Mouse (Mus musculus) CH12.LX (cell line): ENCODE data around the gene Kirrel2. TPM values are rescaled to one million over a fixed set of nuclear protein-coding genes. Genes with fewer than 3 reads are reported as not detected.

ENCODE experiments used
- DNase-seq: peaks from one replicate; pipeline ENCODE4 v3.0.0-alpha.2; 2013; ENCODE audit errors: extremely low read depth
- H3K27ac ChIP-seq: 2 replicates; pipeline ENCODE4 v1.5.1; 2012; ENCODE audit warnings: low read depth, mild to moderate bottlenecking, control low read depth, moderate library complexity; ENCODE audit not compliant: insufficient read depth
- H3K27me3 ChIP-seq: replicated peaks from 2 replicates; pipeline ENCODE3; 2012; ENCODE audit warnings: inconsistent platforms
- H3K36me3 ChIP-seq, 2 experiments: replicated peaks in 1 of 2; 2 replicates each; pipeline versions ENCODE3 to v1.6.1; 2012; ENCODE audit warnings: inconsistent platforms in 1 of 2, low read length in 1 of 2, mild to moderate bottlenecking in 1 of 2, mixed read lengths in 1 of 2, moderate library complexity in 1 of 2; ENCODE audit not compliant: control insufficient read depth in 1 of 2, insufficient read depth in 1 of 2
- H3K4me1 ChIP-seq, 2 experiments: 2 replicates each; pipeline ENCODE4 v1.6.1; 2012; ENCODE audit warnings: inconsistent platforms in 1 of 2, moderate library complexity in 1 of 2; ENCODE audit not compliant: insufficient read depth in 2 of 2, control insufficient read depth in 1 of 2
- H3K4me2 ChIP-seq: 2 replicates; pipeline ENCODE4 v1.6.1; 2012; ENCODE audit warnings: low read depth, mild to moderate bottlenecking, control low read depth; ENCODE audit not compliant: poor library complexity, insufficient read depth, severe bottlenecking
- H3K4me3 ChIP-seq, 3 experiments: fragments of 150-350 bp in 1 of 3; sonication (generic) in 1 of 3; replicated peaks in 1 of 3; 2 replicates each; pipeline versions ENCODE3 to v1.5.1; 2011 to 2012; ENCODE audit warnings: low read depth in 2 of 3, low read length in 2 of 3, mild to moderate bottlenecking in 2 of 3, moderate library complexity in 2 of 3, control low read depth in 1 of 3, improper control_type of control experiment in 1 of 3, inconsistent platforms in 1 of 3, mixed read lengths in 1 of 3; ENCODE audit not compliant: poor library complexity in 1 of 3
- H3K79me2 ChIP-seq: replicated peaks from 2 replicates; pipeline ENCODE4 v1.6.1; 2012; ENCODE audit warnings: mild to moderate bottlenecking, moderate library complexity; ENCODE audit not compliant: control insufficient read depth, poor library complexity, insufficient read depth, severe bottlenecking; ENCODE audit errors: extremely low read depth
- H3K9ac ChIP-seq: 2 replicates; pipeline ENCODE4 v1.6.1; 2012; ENCODE audit warnings: low read depth, mild to moderate bottlenecking, control low read depth, moderate library complexity; ENCODE audit not compliant: insufficient read depth
- H3K9me3 ChIP-seq: replicated peaks from 2 replicates; pipeline ENCODE3; 2012; ENCODE audit warnings: low read length, inconsistent platforms, mixed read lengths
- BHLHE40 ChIP-seq: IDR thresholded peaks from 2 replicates; pipeline ENCODE4 v1.6.1; 2011; ENCODE audit warnings: mild to moderate bottlenecking, low read depth, low read length, improper control_type of control experiment
- EP300 ChIP-seq: IDR thresholded peaks from 2 replicates; pipeline ENCODE4 v1.6.1; 2011; ENCODE audit warnings: low read length, improper control_type of control experiment
- HCFC1 ChIP-seq: IDR thresholded peaks from 2 replicates; pipeline ENCODE4 v1.6.1; 2012; ENCODE audit warnings: low read depth, mild to moderate bottlenecking, inconsistent platforms, low read length, improper control_type of control experiment
- IRF4 ChIP-seq: IDR thresholded peaks from 2 replicates; pipeline ENCODE4 v1.6.1; 2014; ENCODE audit warnings: low read depth, mild to moderate bottlenecking, inconsistent platforms, low read length, improper control_type of control experiment
- KAT2A ChIP-seq: IDR thresholded peaks from 2 replicates; pipeline ENCODE4 v1.6.1; 2012; ENCODE audit warnings: low read length, improper control_type of control experiment, inconsistent platforms; ENCODE audit not compliant: insufficient replicate concordance
- MAX ChIP-seq: IDR thresholded peaks from 2 replicates; pipeline ENCODE4 v1.6.1; 2011; ENCODE audit warnings: low read length, improper control_type of control experiment
- MXI1 ChIP-seq: IDR thresholded peaks from 2 replicates; pipeline ENCODE4 v1.6.1; 2011; ENCODE audit warnings: mild to moderate bottlenecking, low read depth, low read length, improper control_type of control experiment
- TCF12 ChIP-seq: IDR thresholded peaks from 2 replicates; pipeline ENCODE4 v1.6.1; 2014; ENCODE audit warnings: low read depth, mild to moderate bottlenecking, inconsistent platforms, low read length, improper control_type of control experiment
- USF1 ChIP-seq: IDR thresholded peaks from 2 replicates; pipeline ENCODE4 v1.6.1; 2014; ENCODE audit warnings: low read depth, mild to moderate bottlenecking, inconsistent platforms, low read length, improper control_type of control experiment
- ZMIZ1 ChIP-seq: IDR thresholded peaks from 2 replicates; pipeline ENCODE4 v1.6.1; 2012; ENCODE audit warnings: low read depth, mild to moderate bottlenecking, inconsistent platforms, low read length, improper control_type of control experiment
- dilution Hi-C: fragments of 300-500 bp; cut with MboI; formaldehyde crosslinking; loops from 2 replicates; pipeline ENCODE4 v1.14.3; 2020; ENCODE audit warnings: low sequenced_read_pairs; ENCODE audit not compliant: extremely low pct_unique_long_range_greater_than_20kb, extremely low pct_ligation_motif_present
- in situ Hi-C: fragments of 300-500 bp; cut with MboI; formaldehyde crosslinking; loops from 3 replicates; pipeline ENCODE4 v1.14.3; 2019; ENCODE audit warnings: low sequenced_read_pairs, low pct_ligation_motif_present, low pct_unique_long_range_greater_than_20kb, mixed read lengths
- polyA plus RNA-seq: library from polyadenylated mRNA; unstranded; fragments of >175 nt; gene quantifications from 2 replicates; pipeline ENCODE4 v1.2.1, GENCODE M21; 2012; ENCODE audit warnings: low read depth; ENCODE audit not compliant: insufficient read length
- total RNA-seq, 2 experiments: library from RNA; depleted of rRNA; stranded (reverse); fragments of 300-350 nt in 1 of 2; fragments of >200 nt in 1 of 2; gene quantifications; 2 replicates each; pipeline ENCODE4 v1.2.3; 2012 to 2014

The Kirrel2 gene
- total and polyA plus RNA-seq, 3 experiments = not detected

DNA sequence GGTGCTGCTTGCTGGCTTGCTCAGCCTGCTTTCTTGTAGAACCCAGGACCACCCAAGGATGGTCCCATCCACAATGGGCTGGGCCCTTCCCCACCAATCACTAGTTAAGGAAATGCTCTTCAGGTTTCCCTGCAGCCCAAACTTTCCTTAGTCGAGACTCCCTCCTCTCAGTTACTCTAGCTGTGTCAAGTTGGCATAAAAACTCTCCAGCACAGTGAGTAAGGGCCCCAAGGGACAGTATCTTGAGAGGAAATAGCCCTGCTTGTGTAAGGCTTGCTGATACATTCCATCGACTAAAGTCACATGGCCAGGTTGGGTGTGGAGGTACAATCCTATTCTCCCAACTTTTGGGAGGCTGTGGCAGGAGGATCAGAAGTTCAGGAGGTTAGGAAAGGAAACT is 27.3 kb downstream of the Kirrel2 start:
- in situ Hi-C loops = no loop called here
- TF ChIP-seq EP300 = 0 out of 2 replicates have a peak, but pooled peaks have one; percentile 17
- no peak for TF ChIP-seq USF1
- 0 out of 2 replicates have a peak, but pooled peaks have one; percentile 6 for TF ChIP-seq BHLHE40
- TF ChIP-seq MAX = 0 out of 2 replicates have a peak, but pooled peaks have one; percentile 32
- TF ChIP-seq, all 38 proteins: peak for 3

DNA sequence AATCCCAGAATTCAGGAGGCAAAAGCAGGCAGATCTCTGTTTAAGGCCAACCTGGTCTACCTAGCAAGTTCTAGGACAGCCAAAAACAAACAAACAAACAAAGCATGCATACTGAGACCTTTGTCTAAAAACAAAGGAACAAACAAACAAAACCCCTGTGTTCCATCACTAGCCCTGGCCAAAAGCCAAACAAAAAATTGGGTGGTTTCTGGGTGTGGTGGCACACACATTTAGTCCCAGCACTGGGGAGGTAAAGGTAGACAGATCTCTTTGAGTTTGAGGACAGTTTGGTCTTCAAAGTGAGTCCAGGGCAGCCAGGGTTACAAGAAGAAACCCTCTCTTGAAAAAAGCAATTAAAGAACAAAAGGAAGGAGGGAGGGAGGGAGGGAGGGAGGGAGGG is 28.2 kb downstream of the Kirrel2 start:
- H3K36me3 ChIP-seq = peaks cover 40 to 49% of the 10 kb centered on the region in 2 experiments
- H3K4me3 ChIP-seq = no peak overlapping the region
- H3K79me2 ChIP-seq = 0 out of 2 replicates have a peak, but pooled peaks cover 4% of the 10 kb centered on the region
- H3K27ac ChIP-seq = no peak overlapping the region
- TF ChIP-seq IRF4 (no peak), KAT2A (no peak), ZMIZ1 (peak; percentile 65; the same call in 1 of the 2 replicates)
- TF ChIP-seq, all 38 proteins: peak for 1
- H3K27me3 ChIP-seq = peaks cover 5% of the 10 kb centered on the region
- no peak for DNase-seq
- no peaks in the 10 kb centered on the region for H3K9me3 ChIP-seq
- in situ Hi-C loops = loop anchor here (5.0 kb wide), 1 partner anchor 37 kb away; no protein-coding TSS in a partner anchor
- peaks cover 10 to 68% of the 10 kb centered on the region in 2 experiments for H3K4me1 ChIP-seq
- H3K4me2 ChIP-seq = no peak overlapping the region
- dilution Hi-C loops = no loop called here
- no peak overlapping the region for H3K9ac ChIP-seq

More for the DNA sequence above, 27.3 kb downstream of the Kirrel2 start:
- no peaks in the 10 kb centered on the region for H3K9me3 ChIP-seq
- peaks cover 12% of the 10 kb centered on the region for H3K27me3 ChIP-seq
- DNase-seq = no peak
- H3K9ac ChIP-seq = no peak overlapping the region
- H3K79me2 ChIP-seq = no peaks in the 10 kb centered on the region
- H3K4me1 ChIP-seq = peaks cover 10 to 59% of the 10 kb centered on the region in 2 experiments
- dilution Hi-C loops = no loop called here
- peaks cover 32 to 41% of the 10 kb centered on the region in 2 experiments for H3K36me3 ChIP-seq
- no peak overlapping the region for H3K4me2 ChIP-seq
- H3K27ac ChIP-seq = peak overlapping the region; percentile 33
- H3K4me3 ChIP-seq = no peak overlapping the region

DNA sequence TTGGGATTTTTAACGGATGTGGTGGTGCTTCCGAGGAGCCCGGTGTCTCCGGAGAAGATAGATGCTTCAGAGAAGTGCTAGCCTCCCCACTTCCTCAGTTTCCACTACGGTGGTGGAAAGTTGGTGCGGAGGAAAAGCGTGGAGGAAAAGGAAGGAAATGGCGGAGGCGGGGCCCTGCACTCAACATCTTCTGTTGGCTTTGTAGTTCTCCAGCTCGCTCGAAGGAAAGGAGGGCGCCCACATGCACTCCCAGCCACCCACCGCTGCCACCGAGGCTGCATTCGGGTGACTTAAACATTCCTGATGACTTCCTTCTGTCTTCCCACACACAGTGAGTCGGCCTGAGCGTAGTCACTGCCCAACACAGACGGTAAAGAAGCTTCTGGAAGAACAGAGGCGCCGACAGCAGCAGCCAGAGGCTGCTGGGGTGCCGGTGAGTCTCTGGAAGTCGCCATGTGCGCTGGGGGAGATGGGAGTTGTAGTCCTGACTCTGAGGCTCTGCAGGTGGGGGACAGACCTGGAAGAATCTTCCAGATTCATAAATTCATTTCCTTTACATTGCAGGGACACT is 34.3 kb downstream of the Kirrel2 start:
- TF ChIP-seq MXI1 (peak; percentile 60; the same call in 1 of the 2 replicates), MAX (no peak), HCFC1 (peak; percentile 76), TCF12 (0 out of 2 replicates have a peak, but pooled peaks have one; percentile 8)
- H3K9ac ChIP-seq = peak overlapping the region; percentile 85
- dilution Hi-C loops = no loop called here
- H3K27me3 ChIP-seq = no peaks in the 10 kb centered on the region
- peak overlapping the region; percentile 82 for H3K4me2 ChIP-seq
- peaks cover 42 to 60% of the 10 kb centered on the region in 2 experiments for H3K36me3 ChIP-seq
- peak overlapping the region; percentile 61; the same call in 1 of the 2 replicates for H3K27ac ChIP-seq
- peaks cover 22% of the 10 kb centered on the region for H3K79me2 ChIP-seq
- DNase-seq = no peak
- peaks cover 8% of the 10 kb centered on the region for H3K9me3 ChIP-seq
- in situ Hi-C loops = no loop called here
- H3K4me3 ChIP-seq = peak overlapping the region; percentile 85 to 93 (median 92)
- H3K4me1 ChIP-seq = peaks cover 9 to 66% of the 10 kb centered on the region in 2 experiments
